Mouse (Mus musculus) B cell, adult 62 days (primary cell): ENCODE data around the gene Haus6. TPM values are rescaled to one million over a fixed set of nuclear protein-coding genes. Genes with fewer than 3 reads are reported as not detected.

ENCODE experiments used
- total RNA-seq: library from RNA; stranded (reverse); gene quantifications from 4 replicates; pipeline ENCODE4 v1.2.4, GENCODE M21; 2023

Haus6 gene
- total RNA-seq: 19.5 to 29.7 TPM (median 20.3 TPM) in 4 replicates

DNA sequence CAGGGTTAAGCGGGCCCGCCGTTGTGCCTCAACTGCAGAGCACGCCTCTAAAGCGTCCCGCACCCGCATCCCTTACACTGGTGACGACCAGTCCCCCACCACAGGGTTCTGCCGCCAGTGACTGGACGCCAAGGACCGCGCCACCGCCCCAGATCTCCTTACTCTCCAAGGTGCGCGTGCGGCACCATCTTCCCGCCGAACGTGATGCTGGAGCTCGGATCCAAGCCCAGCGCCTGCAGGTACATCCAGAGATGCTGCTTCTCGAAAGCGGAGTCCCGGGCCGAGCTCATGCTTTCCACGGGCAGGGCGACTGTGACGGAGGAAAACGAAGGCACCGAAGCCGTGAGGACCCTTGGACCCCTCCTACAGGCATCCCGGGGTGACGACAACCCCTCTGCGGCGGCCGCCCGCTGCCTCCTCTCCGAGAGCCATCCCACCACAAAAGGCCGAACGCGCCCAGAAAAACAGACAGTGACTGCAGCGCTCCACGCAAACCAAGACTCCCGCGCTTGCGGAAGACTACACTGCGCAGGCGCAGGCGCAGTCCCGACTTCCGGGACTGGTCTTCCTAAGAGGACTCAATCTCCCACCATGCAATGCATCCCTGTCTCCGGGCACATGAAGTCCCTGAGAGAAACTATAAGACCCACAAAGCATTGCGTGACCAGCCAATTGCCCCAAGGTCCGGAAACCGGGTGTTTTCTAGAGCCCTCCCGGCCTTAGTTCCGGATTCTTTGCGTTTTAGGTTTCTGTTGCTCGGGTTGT, at the start of gene Haus6:
Gene Haus6, minus strand, starts transcription at position 532 of the 765 bp plus-strand sequence.

DNA sequence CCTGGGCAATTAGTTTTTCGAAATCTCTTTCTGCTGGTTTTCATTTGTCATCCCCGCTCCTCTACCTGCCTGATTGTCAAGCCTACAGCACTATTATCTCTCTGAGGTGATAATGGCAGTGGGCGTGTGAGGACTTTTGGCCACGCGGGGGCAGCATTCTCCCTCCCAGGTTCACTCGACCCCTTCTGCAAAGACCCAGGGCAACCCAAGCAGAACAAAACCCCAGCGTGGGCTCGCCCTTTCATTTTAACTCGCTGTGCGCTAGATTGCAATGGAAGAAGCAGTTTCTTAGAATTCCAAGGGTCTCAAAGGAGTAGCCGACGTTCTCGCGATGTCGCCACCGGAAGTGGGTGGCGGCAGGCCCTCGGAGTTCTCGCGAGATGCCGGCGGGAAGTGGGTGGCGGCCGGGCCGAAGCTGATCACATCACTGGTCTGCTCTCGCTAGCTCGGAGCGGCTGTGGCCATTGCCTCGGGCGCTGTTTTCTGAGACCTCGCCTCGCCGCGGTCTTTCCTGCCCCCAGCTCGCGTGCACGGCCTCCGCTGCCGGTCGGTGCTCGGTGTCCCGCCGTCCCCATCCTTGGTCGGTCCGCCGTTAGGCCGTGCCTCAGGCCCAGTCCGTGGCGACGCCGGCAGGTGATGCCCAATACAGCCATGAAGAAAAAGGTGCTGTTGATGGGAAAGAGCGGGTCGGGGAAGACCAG, 36.4 kb downstream of the Haus6 start, which contains the start of gene Rraga:
Gene Rraga, plus strand, starts transcription at position 386 of the 701 bp plus-strand sequence.

DNA sequence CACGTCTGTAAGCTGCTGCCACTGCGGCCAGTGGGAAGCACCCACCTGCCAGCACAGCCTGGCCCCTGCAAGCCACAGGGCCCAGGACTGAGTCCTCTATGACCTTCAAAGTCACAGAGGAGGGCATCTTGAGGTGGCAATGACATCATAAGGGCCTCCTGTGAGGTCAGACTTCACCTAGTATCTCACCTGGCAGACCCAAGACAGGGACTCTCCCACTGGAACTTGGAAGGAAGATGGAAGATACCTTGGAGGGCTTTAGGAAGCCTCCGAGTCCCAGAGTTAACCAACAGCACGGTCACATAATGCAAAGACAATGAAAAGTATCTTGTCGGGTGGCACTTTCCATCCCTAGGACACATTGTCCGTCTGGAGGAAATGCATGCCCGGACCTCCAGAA, 53.6 kb downstream of the Haus6 start, which contains the start of gene Saxo1:
Gene Saxo1, minus strand, starts transcription at position 101 of the 400 bp plus-strand sequence.

Other genes with a start within 250 kb of the Haus6 start
- gene Saxo1, start 53.7 kb downstream of the Haus6 start, total RNA-seq: not detected in 4 replicates
- gene Rraga, start 36.4 kb downstream of the Haus6 start, total RNA-seq: 87.8 to 104 TPM (median 94.1 TPM) in 4 replicates
- gene Plin2, start 58.0 kb upstream of the Haus6 start, total RNA-seq: 9.0 to 13.0 TPM (median 9.8 TPM) in 4 replicates
- gene Dennd4c, start 136.5 kb upstream of the Haus6 start, total RNA-seq: 16.0 to 29.4 TPM (median 18.8 TPM) in 4 replicates
- gene Rps6, start 245.4 kb upstream of the Haus6 start, total RNA-seq: 1,658 to 1,699 TPM (median 1,674 TPM) in 4 replicates